Comparison of ENCODE assay signal across 14 mouse cellular contexts in genomic region chr12:100389878-100390710, GRCm38 (mm10).
DNase-seq lines count a peak whose midpoint lies in the region; ATAC-seq and TF ChIP-seq lines count a peak whose summit lies in the region.
"Had no signal": no experiment of that assay in that cellular context is flagged by ENCODE, and none has a peak within 500 bp of the region (broad histone marks: within the 10 kb centered on the region; RNA-seq: fewer than 3 reads in every experiment).

No protein-coding gene starts in this region.

- 0 out of 2 replicates have a peak, but pooled peaks have one; percentile 21 for ATAC-seq in embryonic facial prominence, embryonic 14.5 days (ENCODE audit: low read depth)
- ATAC-seq in lung, embryonic 14.5 days (ENCODE audit: insufficient read depth): peak; percentile 90

- H3K9ac ChIP-seq in embryonic facial prominence, embryonic 14.5 days (ENCODE audit: low read depth, low read length): no peak overlapping the region
- no peak overlapping the region for H3K9ac ChIP-seq in lung, embryonic 14.5 days
- H3K9ac ChIP-seq: limb, embryonic 13.5 days had no signal

- no peak for DNase-seq in embryonic facial prominence, embryonic 14.5 days (ENCODE audit: low spot score)
- DNase-seq in embryonic facial prominence, embryonic 10.5 days (ENCODE audit: low spot score): no peak
- peak; percentile 82 for DNase-seq in lung, embryonic 14.5 days
- no peak for DNase-seq in lung, adult 2 months
- peak; percentile 71 for DNase-seq in lung, postnatal 10 days
- peak; percentile 78 for DNase-seq in telencephalon, adult 2 months (ENCODE audit: low read depth, low spot score)
- no peak for DNase-seq in urinary bladder, postnatal 25 days (ENCODE audit: low spot score)
- no peak for DNase-seq in layer of hippocampus, adult 8-10 months (ENCODE audit: low spot score in 2 of 2)
- DNase-seq: adrenal gland, adult 8-10 months; thymus, postnatal 4 days had no signal

- no peaks in the 10 kb centered on the region for H3K9me3 ChIP-seq in embryonic facial prominence, embryonic 14.5 days (ENCODE audit: control insufficient read depth, low read length)
- no peaks in the 10 kb centered on the region for H3K9me3 ChIP-seq in embryonic facial prominence, embryonic 10.5 days
- H3K9me3 ChIP-seq in lung, embryonic 14.5 days (ENCODE audit: low read depth, low read length): no peaks in the 10 kb centered on the region
- H3K9me3 ChIP-seq: heart, embryonic 10.5 days; limb, embryonic 13.5 days had no signal

- H3K36me3 ChIP-seq in embryonic facial prominence, embryonic 14.5 days (ENCODE audit: control insufficient read depth, insufficient read depth, low read length): peaks cover 28% of the 10 kb centered on the region
- peaks cover 67% of the 10 kb centered on the region for H3K36me3 ChIP-seq in embryonic facial prominence, embryonic 10.5 days (replicated peaks)
- peaks cover 24% of the 10 kb centered on the region for H3K36me3 ChIP-seq in lung, embryonic 14.5 days (ENCODE audit: insufficient read depth)

- H3K27me3 ChIP-seq in embryonic facial prominence, embryonic 14.5 days (replicated peaks; ENCODE audit: control insufficient read depth, insufficient read depth, low read length): no peaks in the 10 kb centered on the region
- no peaks in the 10 kb centered on the region for H3K27me3 ChIP-seq in embryonic facial prominence, embryonic 10.5 days (replicated peaks; ENCODE audit: low read depth, poor library complexity, severe bottlenecking)
- no peaks in the 10 kb centered on the region for H3K27me3 ChIP-seq in lung, embryonic 14.5 days (ENCODE audit: insufficient read depth, low read length)
- H3K27me3 ChIP-seq: limb, embryonic 13.5 days had no signal

- TF ChIP-seq POLR2A in lung, adult 2 months (IDR thresholded peaks at IDR 0.05; ENCODE audit: borderline replicate concordance, extremely low read depth, low read depth, low read length): no peak

- peaks cover 7% of the 10 kb centered on the region; the same call in 1 of the 2 replicates for H3K4me1 ChIP-seq in embryonic facial prominence, embryonic 14.5 days (ENCODE audit: control insufficient read depth, insufficient read depth, low read length)
- H3K4me1 ChIP-seq in embryonic facial prominence, embryonic 10.5 days: 0 out of 2 replicates have a peak, but pooled peaks cover 9% of the 10 kb centered on the region
- no peaks in the 10 kb centered on the region for H3K4me1 ChIP-seq in lung, embryonic 14.5 days (ENCODE audit: insufficient read depth)
- no peaks in the 10 kb centered on the region for H3K4me1 ChIP-seq in lung, adult 2 months (ENCODE audit: control insufficient read depth, insufficient read depth, low read length)

- H3K4me3 ChIP-seq in embryonic facial prominence, embryonic 14.5 days (ENCODE audit: low read depth, low read length): no peak overlapping the region
- H3K4me3 ChIP-seq in embryonic facial prominence, embryonic 10.5 days: no peak overlapping the region
- no peak overlapping the region for H3K4me3 ChIP-seq in lung, embryonic 14.5 days (ENCODE audit: low read depth, low read length)
- no peak overlapping the region for H3K4me3 ChIP-seq in lung, adult 2 months (replicated peaks; ENCODE audit: extremely low read depth, low read depth, low read length)
- H3K4me3 ChIP-seq: heart, embryonic 10.5 days; limb, embryonic 13.5 days had no signal

- no peak overlapping the region for H3K4me2 ChIP-seq in embryonic facial prominence, embryonic 14.5 days (ENCODE audit: low read depth, low read length)
- H3K4me2 ChIP-seq in lung, embryonic 14.5 days: no peak overlapping the region
- H3K4me2 ChIP-seq: limb, embryonic 13.5 days had no signal

- no peak for TF ChIP-seq CTCF in lung, embryonic 14.5 days (IDR thresholded peaks at IDR 0.05; ENCODE audit: low read depth)
- TF ChIP-seq CTCF in lung, adult 2 months (IDR thresholded peaks at IDR 0.05; ENCODE audit: insufficient read depth, low read length): no peak

- 73% methylated on average over 12 of the region's 12 CpGs for WGBS in embryonic facial prominence, embryonic 14.5 days
- 79% methylated on average over 12 of the region's 12 CpGs for WGBS in embryonic facial prominence, embryonic 10.5 days
- 63% methylated on average over 12 of the region's 12 CpGs for WGBS in lung, embryonic 14.5 days
- 81% methylated on average over 12 of the region's 12 CpGs for WGBS in lung, adult 2 months

- H3K27ac ChIP-seq in embryonic facial prominence, embryonic 14.5 days (replicated peaks; ENCODE audit: low read depth, low read length): no peak overlapping the region
- no peak overlapping the region for H3K27ac ChIP-seq in embryonic facial prominence, embryonic 10.5 days (replicated peaks)
- H3K27ac ChIP-seq in lung, embryonic 14.5 days (ENCODE audit: low read depth): peak overlapping the region; percentile 51; the same call in 1 of the 2 replicates
- H3K27ac ChIP-seq: heart, embryonic 10.5 days; kidney, postnatal 0 days; limb, embryonic 13.5 days; macrophage had no signal

Comparison
In these comparisons a context has a peak if more than half of its experiments do, and no peak if none do; other contexts are left out.
1. DNase-seq: peak in lung, embryonic 14.5 days (single experiment), lung, postnatal 10 days (single experiment) and telencephalon, adult 2 months (single experiment); none in embryonic facial prominence, embryonic 14.5 days (single experiment), embryonic facial prominence, embryonic 10.5 days (single experiment), lung, adult 2 months (single experiment), urinary bladder, postnatal 25 days (single experiment) and layer of hippocampus, adult 8-10 months (0 of 2).